Mouse (Mus musculus) intestine, embryonic 14.5 days (tissue): Measurements from ENCODE around the gene Gm3952. TPM values are rescaled to one million over a fixed set of nuclear protein-coding genes. Genes with fewer than 3 reads are reported as not detected.

Experiments used
- ATAC-seq: fragments of 200-750 bp; cut with Nextera tagmentation; replicated peaks from 2 replicates; pipeline ENCODE4 v1.8.0; 2017; ENCODE audit warnings: low read depth, moderate number of reproducible peaks, moderate TSS enrichment, moderate library complexity; ENCODE audit not compliant: low FRiP score, low TSS enrichment
- DNase-seq: peaks from one replicate; pipeline ENCODE4 v3.0.0-alpha.2; 2018; ENCODE audit warnings: low spot score
- H3K27ac ChIP-seq: fragments of 300-500 bp; sonication (generic); 2 replicates; pipeline ENCODE4 v1.5.1; 2014; ENCODE audit warnings: low read depth, mild to moderate bottlenecking, control low read depth
- H3K27me3 ChIP-seq: fragments of 300-500 bp; sonication (generic); replicated peaks from 2 replicates; pipeline ENCODE4 v1.6.1; 2014; ENCODE audit warnings: low read length, control low read depth; ENCODE audit not compliant: control insufficient read depth, insufficient read depth
- H3K36me3 ChIP-seq: fragments of 300-500 bp; sonication (generic); 2 replicates; pipeline ENCODE4 v1.6.1; 2014; ENCODE audit warnings: low read length, control low read depth; ENCODE audit not compliant: control insufficient read depth, insufficient read depth
- H3K4me1 ChIP-seq: fragments of 300-500 bp; sonication (generic); replicated peaks from 2 replicates; pipeline ENCODE4 v1.6.1; 2014; ENCODE audit warnings: low read length, control low read depth, mixed read lengths; ENCODE audit not compliant: control insufficient read depth, insufficient read depth
- H3K4me2 ChIP-seq: fragments of 300-500 bp; sonication (generic); 2 replicates; pipeline ENCODE4 v1.6.1; 2014; ENCODE audit warnings: low read length
- H3K4me3 ChIP-seq: fragments of 300-500 bp; sonication (generic); 2 replicates; pipeline ENCODE4 v1.5.1; 2014; ENCODE audit warnings: low read depth, low read length, control low read depth, mixed read lengths
- H3K9ac ChIP-seq: fragments of 300-500 bp; sonication (generic); 2 replicates; pipeline ENCODE4 v1.6.1; 2014; ENCODE audit warnings: mild to moderate bottlenecking, low read length
- H3K9me3 ChIP-seq: fragments of 300-500 bp; sonication (generic); 2 replicates; pipeline ENCODE4 v1.6.1; 2016; ENCODE audit warnings: low read length, control low read depth; ENCODE audit not compliant: control insufficient read depth
- WGBS: fragments of 180-500 bp; shearing (Covaris S2); extraction: QIAGEN DNeasy Blood & Tissue Kit; methylation state at CpG from one replicate; pipeline ENCODE4 v1.1.7; 2014; 5-methylcytosine and 5-hydroxymethylcytosine counted together
- polyA plus RNA-seq: library from polyadenylated mRNA; unstranded; fragments of >200 nt; fragmentation: Nextera tagmentation; extraction: Ambion mirVana; gene quantifications from 2 replicates; pipeline ENCODE4 v1.2.1, GENCODE M21; 2014

The Gm3952 gene
- polyA plus RNA-seq, 1 experiment from 2014 or later: not detected

DNA sequence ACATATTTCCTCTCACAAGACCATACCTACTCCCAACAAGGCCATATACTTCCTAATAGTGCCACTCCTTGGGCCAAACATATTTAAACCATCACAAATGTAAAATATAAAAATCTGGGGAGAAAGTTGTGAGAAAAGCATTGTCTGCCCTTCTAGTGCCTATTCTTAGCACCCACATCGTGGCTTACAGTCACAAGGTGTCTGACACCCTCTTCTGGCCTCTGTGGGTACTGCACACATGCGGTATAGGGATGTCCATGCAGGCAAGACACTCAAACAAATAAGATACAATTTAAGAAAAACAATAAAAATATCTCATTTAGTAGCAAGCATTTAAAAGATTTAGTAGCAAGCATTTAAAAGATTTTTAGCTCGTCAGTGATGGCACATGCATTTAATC is 89.2 kb downstream of the Gm3952 start:
- H3K36me3 ChIP-seq: peaks cover 89% of the 10 kb centered on the region
- no peak overlapping the region for H3K4me3 ChIP-seq

DNA sequence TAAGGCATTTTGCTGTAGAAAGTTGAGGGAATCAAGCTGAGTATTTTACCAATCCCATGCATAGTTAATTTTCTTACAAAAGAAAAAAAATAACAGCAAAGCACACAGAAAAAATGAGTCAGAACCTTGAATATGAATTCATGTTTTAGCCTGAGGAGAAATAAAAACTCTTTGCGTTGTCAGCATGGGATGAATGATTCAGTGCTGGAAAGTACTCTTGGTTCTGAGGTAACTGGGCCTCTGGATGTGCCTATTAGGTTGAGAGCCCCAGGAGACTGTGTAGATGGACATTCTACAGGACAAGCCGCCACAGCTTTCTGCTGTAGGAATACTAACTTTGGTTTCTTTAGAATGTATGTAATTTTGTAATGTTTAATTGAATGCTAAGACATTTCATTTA is 93.7 kb downstream of the Gm3952 start:
- Histone ChIP-seq H3K27me3 (no peaks in the 10 kb centered on the region), H3K9me3 (no peaks in the 10 kb centered on the region), H3K4me1 (no peaks in the 10 kb centered on the region), H3K36me3 (peaks cover 44% of the 10 kb centered on the region), H3K4me2 (no peak overlapping the region), H3K4me3 (no peak overlapping the region), H3K9ac (no peak overlapping the region), H3K27ac (no peak overlapping the region)
- no peak for ATAC-seq
- DNase-seq: no peak
- 85% methylated on average over 2 of the region's 2 CpGs for WGBS

More for the DNA sequence above, 89.2 kb downstream of the Gm3952 start:
- DNase-seq (peak; percentile 90), ATAC-seq (no peak)
- 50% methylated on average over 3 of the region's 3 CpGs for WGBS
- H3K27me3 ChIP-seq: no peaks in the 10 kb centered on the region
- no peak overlapping the region for H3K4me2 ChIP-seq
- H3K9me3 ChIP-seq: no peaks in the 10 kb centered on the region
- H3K27ac ChIP-seq: no peak overlapping the region
- no peaks in the 10 kb centered on the region for H3K4me1 ChIP-seq
- no peak overlapping the region for H3K9ac ChIP-seq

DNA sequence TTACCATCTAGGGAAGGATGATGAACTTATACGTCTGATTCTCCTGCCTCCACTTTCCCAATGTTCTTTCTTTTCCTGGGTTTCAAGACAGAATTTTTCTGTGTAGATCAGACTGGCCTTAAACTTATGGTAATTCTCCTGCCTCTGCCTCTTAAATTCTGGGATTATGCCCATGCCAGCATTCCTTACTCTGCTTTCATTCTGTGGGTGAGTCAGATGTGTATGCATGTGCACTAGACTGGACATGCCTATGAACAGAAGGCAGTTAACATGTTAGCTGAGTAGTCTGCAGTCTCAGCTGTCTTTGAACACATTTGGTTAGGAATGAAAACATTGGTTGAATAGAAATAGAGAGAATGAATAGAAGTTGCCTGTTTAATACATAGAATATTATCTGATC is 94.1 kb downstream of the Gm3952 start:
- no peak for ATAC-seq
- peaks cover 41% of the 10 kb centered on the region for H3K36me3 ChIP-seq
- no peak overlapping the region for H3K4me3 ChIP-seq
- H3K27me3 ChIP-seq: no peaks in the 10 kb centered on the region
- DNase-seq: no peak
- 67% methylated on average over 1 of the region's 1 CpGs for WGBS
- no peaks in the 10 kb centered on the region for H3K9me3 ChIP-seq
- H3K4me2 ChIP-seq: no peak overlapping the region
- no peak overlapping the region for H3K9ac ChIP-seq
- no peaks in the 10 kb centered on the region for H3K4me1 ChIP-seq
- no peak overlapping the region for H3K27ac ChIP-seq

DNA sequence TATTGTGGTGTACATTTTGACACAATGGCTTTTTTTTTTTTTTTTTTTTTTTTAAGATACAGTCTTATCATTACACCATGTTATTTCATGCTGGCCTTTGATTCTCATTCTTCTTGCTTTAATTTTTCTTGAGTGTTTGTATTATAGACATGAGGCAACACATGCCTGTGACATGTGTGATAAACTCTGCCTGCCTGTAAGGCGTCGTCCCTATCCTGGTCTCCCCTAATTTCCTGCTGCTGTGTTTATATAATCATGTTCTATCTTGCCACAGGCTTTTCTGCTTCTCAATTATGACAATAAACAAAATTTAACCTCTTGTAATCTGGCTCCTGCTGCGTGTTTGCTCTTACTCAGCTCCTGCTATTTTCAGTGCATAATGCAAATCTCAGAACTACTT is 100.5 kb downstream of the Gm3952 start:
- DNase-seq (no peak), ATAC-seq (no peak)
- Histone ChIP-seq H3K27ac (no peak overlapping the region), H3K27me3 (no peaks in the 10 kb centered on the region), H3K4me2 (no peak overlapping the region), H3K9ac (no peak overlapping the region), H3K4me3 (no peak overlapping the region), H3K9me3 (no peaks in the 10 kb centered on the region), H3K4me1 (no peaks in the 10 kb centered on the region; the same call in 1 of the 2 replicates), H3K36me3 (no peaks in the 10 kb centered on the region)
- WGBS: 44% methylated on average over 3 of the region's 3 CpGs

DNA sequence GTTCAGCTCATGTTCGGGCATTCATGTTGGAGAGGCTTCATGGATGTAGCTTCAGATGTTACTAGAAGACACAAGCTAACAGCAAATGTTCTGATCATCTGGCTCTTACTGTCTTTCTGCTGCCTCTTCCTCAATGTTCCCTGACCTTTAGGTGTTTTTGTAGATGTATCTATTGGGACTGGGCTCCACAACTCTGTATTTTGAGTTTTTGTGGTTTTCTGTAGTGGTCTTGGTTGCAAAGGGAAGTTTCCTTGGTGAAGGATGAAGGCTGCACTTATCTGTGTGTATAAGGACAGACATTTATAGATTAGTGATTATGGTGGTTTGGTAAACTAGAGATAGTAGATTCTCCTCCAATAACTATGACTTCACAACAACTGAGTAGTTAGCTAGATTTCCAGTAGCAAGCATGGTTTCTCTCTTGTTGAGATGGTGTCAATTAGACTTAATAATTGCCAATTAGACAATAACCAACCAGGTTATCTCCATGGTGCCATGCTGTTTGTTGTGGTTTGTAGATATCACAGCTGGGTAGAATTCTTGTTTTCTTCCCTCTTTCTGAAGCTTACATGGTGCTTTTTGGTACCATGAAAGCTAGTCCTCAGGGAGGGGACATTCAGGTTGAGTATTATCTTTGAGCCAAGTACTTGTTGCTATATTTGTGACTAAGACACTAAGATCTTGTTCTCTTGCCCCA is 101.6 kb downstream of the Gm3952 start:
- Histone ChIP-seq H3K9me3 (no peaks in the 10 kb centered on the region), H3K4me1 (no peaks in the 10 kb centered on the region; the same call in 1 of the 2 replicates), H3K36me3 (no peaks in the 10 kb centered on the region), H3K4me3 (no peak overlapping the region), H3K9ac (no peak overlapping the region), H3K27ac (no peak overlapping the region), H3K27me3 (no peaks in the 10 kb centered on the region), H3K4me2 (no peak overlapping the region)
- DNase-seq (no peak), ATAC-seq (no peak)
- WGBS: 94% methylated on average over 1 of the region's 1 CpGs

Other genes with a start within 250 kb of the Gm3952 start
- 306 and 329 TPM in 2 replicates for gene Itgb1, start 113.0 kb downstream of the Gm3952 start, polyA plus RNA-seq